Mouse (Mus musculus) kidney, adult 10 weeks (tissue): ENCODE data around the gene Hsh2d. TPM values are rescaled to one million over a fixed set of nuclear protein-coding genes. Genes with fewer than 3 reads are reported as not detected.

Experiments
- polyA plus RNA-seq: library from polyadenylated mRNA; stranded (reverse); fragments of 350-450 nt; fragmentation: Illumina TruSeq; extraction: RNeasy Lipid Tissue Mini Kit (QIAGEN cat#74804); gene quantifications from one replicate; pipeline ENCODE4 v1.2.3, GENCODE M21; 2014; ENCODE audit warnings: low read depth, low replicate concordance

The Hsh2d gene
- not detected for polyA plus RNA-seq

GRCm38 (mm10) chr8:72189417-72190214 lies at the start of gene Hsh2d:
Hsh2d (plus strand) TSS chr8:72189638.

GRCm38 (mm10) chr8:72160707-72161697 lies 28.4 kb upstream of the Hsh2d start, which contains the start of gene Rab8a:
Rab8a (plus strand) TSS chr8:72161200.

GRCm38 (mm10) chr8:72212751-72213150 lies 23.3 kb downstream of the Hsh2d start, which contains the start of gene Cib3:
Cib3 (minus strand) TSS chr8:72212837.

GRCm38 (mm10) chr8:72213536-72213935 lies 24.1 kb downstream of the Hsh2d start, which contains the start of gene Gm11034:
Gm11034 (minus strand) TSS chr8:72213636.

GRCm38 (mm10) chr8:72219541-72220363 lies 30.3 kb downstream of the Hsh2d start, which contains the start of gene Fam32a:
Fam32a (plus strand) TSS chr8:72219730.

GRCm38 (mm10) chr8:72239499-72240402 lies 50.3 kb downstream of the Hsh2d start, which contains the start of gene Ap1m1:
Ap1m1 (plus strand) TSS chr8:72240018.

Other genes with a start within 250 kb of the Hsh2d start
- 53.4 TPM for gene Zfp961, start 238.6 kb upstream of the Hsh2d start, polyA plus RNA-seq
- not detected for gene Cyp4f18, start 180.0 kb upstream of the Hsh2d start, polyA plus RNA-seq
- not detected for gene Olfr372, start 148.4 kb upstream of the Hsh2d start, polyA plus RNA-seq
- gene Olfr373, start 106.5 kb upstream of the Hsh2d start, polyA plus RNA-seq = not detected
- gene Olfr374, start 82.6 kb upstream of the Hsh2d start, polyA plus RNA-seq = not detected
- gene Tpm4, start 54.7 kb upstream of the Hsh2d start, polyA plus RNA-seq = 294 TPM
- gene Rab8a, start 28.4 kb upstream of the Hsh2d start, polyA plus RNA-seq = 51.6 TPM
- not detected for gene Cib3, start 23.2 kb downstream of the Hsh2d start, polyA plus RNA-seq
- not detected for gene Gm11034, start 24.0 kb downstream of the Hsh2d start, polyA plus RNA-seq
- 66.1 TPM for gene Fam32a, start 30.1 kb downstream of the Hsh2d start, polyA plus RNA-seq
- gene Ap1m1, start 50.4 kb downstream of the Hsh2d start, polyA plus RNA-seq = 7.8 TPM
- 1.4 TPM for gene Gm10282, start 115.6 kb downstream of the Hsh2d start, polyA plus RNA-seq
- 8.0 TPM for gene Klf2, start 129.4 kb downstream of the Hsh2d start, polyA plus RNA-seq
- gene Eps15l1, start 231.8 kb downstream of the Hsh2d start, polyA plus RNA-seq = 20.1 TPM